Comparison of ENCODE assay signal across 26 mouse cellular contexts in genomic region chr14:121897773-121898172, GRCm38 (mm10). TPM values are rescaled to one million over a fixed set of nuclear protein-coding genes. Genes with fewer than 3 reads are reported as not detected.
DNase-seq lines count a peak whose midpoint lies in the region; TF ChIP-seq lines count a peak whose summit lies in the region.
"Had no signal": no experiment of that assay in that cellular context is flagged by ENCODE, and none has a peak within 500 bp of the region (broad histone marks: within the 10 kb centered on the region; RNA-seq: fewer than 3 reads in every experiment).

No protein-coding gene starts in this region.

- 0 out of 2 replicates have a peak, but pooled peaks cover 4% of the 10 kb centered on the region for H3K36me3 ChIP-seq in heart, embryonic 10.5 days
- no peaks in the 10 kb centered on the region for H3K36me3 ChIP-seq in thymus, adult 2 months (ENCODE audit: control insufficient read depth, insufficient read depth, low read length)
- no peaks in the 10 kb centered on the region for H3K36me3 ChIP-seq in small intestine, adult 2 months (ENCODE audit: control insufficient read depth, insufficient read depth, low read length)
- H3K36me3 ChIP-seq: forebrain, embryonic 15.5 days; heart, embryonic 13.5 days had no signal

- H3K4me1 ChIP-seq in heart, embryonic 10.5 days = peaks cover 43% of the 10 kb centered on the region
- peaks cover 21% of the 10 kb centered on the region for H3K4me1 ChIP-seq in thymus, adult 2 months (replicated peaks; ENCODE audit: control insufficient read depth, insufficient read depth, low read length)
- H3K4me1 ChIP-seq in small intestine, adult 2 months (ENCODE audit: control insufficient read depth, insufficient read depth, insufficient read length, low read length) = peaks cover 10% of the 10 kb centered on the region; the same call in 1 of the 2 replicates
- peaks cover 5% of the 10 kb centered on the region for H3K4me1 ChIP-seq in lung, adult 2 months (ENCODE audit: control insufficient read depth, insufficient read depth, low read length)
- H3K4me1 ChIP-seq: forebrain, embryonic 15.5 days had no signal

- no peak for TF ChIP-seq POLR2A in thymus, adult 2 months (IDR thresholded peaks at IDR 0.05; ENCODE audit: control insufficient read depth, extremely low read depth, insufficient read depth, low read length, poor library complexity)
- no peak for TF ChIP-seq POLR2A in small intestine, adult 2 months (IDR thresholded peaks at IDR 0.05; ENCODE audit: low read depth, low read length)
- TF ChIP-seq POLR2A in lung, adult 2 months (IDR thresholded peaks at IDR 0.05; ENCODE audit: borderline replicate concordance, extremely low read depth, low read depth, low read length) = no peak

- H3K27ac ChIP-seq in heart, embryonic 10.5 days = no peak overlapping the region
- H3K27ac ChIP-seq in thymus, adult 2 months (ENCODE audit: control insufficient read depth, insufficient read depth, low read length) = peak overlapping the region; percentile 7; the same call in 1 of the 2 replicates
- 0 out of 2 replicates have a peak overlapping the region, but pooled peaks have one; percentile 35 for H3K27ac ChIP-seq in small intestine, adult 2 months (ENCODE audit: insufficient read depth, low read depth, low read length)
- H3K27ac ChIP-seq: forebrain, embryonic 10.5 days; forebrain, embryonic 15.5 days; hindbrain, embryonic 14.5 days; hindbrain, postnatal 0 days had no signal

- no peak overlapping the region for H3K4me3 ChIP-seq in heart, embryonic 10.5 days
- no peak overlapping the region for H3K4me3 ChIP-seq in thymus, adult 2 months (ENCODE audit: control insufficient read depth, insufficient read depth, low read length)
- no peak overlapping the region for H3K4me3 ChIP-seq in small intestine, adult 2 months (ENCODE audit: low read depth, low read length)
- H3K4me3 ChIP-seq in lung, adult 2 months (replicated peaks; ENCODE audit: extremely low read depth, low read depth, low read length) = no peak overlapping the region
- H3K4me3 ChIP-seq: forebrain, embryonic 10.5 days; forebrain, embryonic 15.5 days; heart, embryonic 13.5 days had no signal

- 90% methylated on average over 2 of the region's 2 CpGs for WGBS in heart, embryonic 10.5 days
- WGBS in thymus, adult 2 months = 68% methylated on average over 2 of the region's 2 CpGs
- 96% methylated on average over 2 of the region's 2 CpGs for WGBS in small intestine, adult 2 months
- whole genome bisulfite sequencing in lung, adult 2 months = 72% methylated on average over 2 of the region's 2 CpGs

- no peaks in the 10 kb centered on the region for H3K9me3 ChIP-seq in heart, embryonic 10.5 days
- H3K9me3 ChIP-seq: forebrain, embryonic 10.5 days; forebrain, embryonic 15.5 days; heart, embryonic 13.5 days had no signal

- no peaks in the 10 kb centered on the region for H3K27me3 ChIP-seq in heart, embryonic 10.5 days (ENCODE audit: insufficient read depth, poor library complexity, severe bottlenecking)
- H3K27me3 ChIP-seq in thymus, adult 2 months (ENCODE audit: control insufficient read depth, insufficient read depth, low read length) = no peaks in the 10 kb centered on the region
- no peaks in the 10 kb centered on the region for H3K27me3 ChIP-seq in small intestine, adult 2 months (ENCODE audit: control insufficient read depth, insufficient read depth, low read length)
- H3K27me3 ChIP-seq: CH12.LX; forebrain, embryonic 15.5 days; heart, embryonic 13.5 days; Patski had no signal

- DNase-seq in heart, embryonic 10.5 days (ENCODE audit: low spot score) = peak; percentile 66
- no peak for DNase-seq in heart, adult 8-10 months (ENCODE audit: low spot score)
- DNase-seq in thymus, adult 2 months = no peak
- DNase-seq in thymus, postnatal 25 days = no peak
- DNase-seq in lung, adult 2 months = no peak
- DNase-seq: adrenal gland, adult 2 months; adrenal gland, postnatal 14 days; B cell, adult 2 months; cerebellum, adult 11 months; cerebellum, adult 8-10 months; cerebellum, postnatal 10 days; cerebellum, postnatal 36 days; gastrocnemius, postnatal 10 days; gastrocnemius, postnatal 36 days; heart, adult 11 months; heart, postnatal 14 days; heart, postnatal 4 days had no signal

- no peak for TF ChIP-seq CTCF in thymus, adult 2 months (IDR thresholded peaks at IDR 0.05; ENCODE audit: borderline replicate concordance, control insufficient read depth, extremely low read depth, insufficient read depth, low read length, poor library complexity)
- TF ChIP-seq CTCF in small intestine, adult 2 months (IDR thresholded peaks at IDR 0.05; ENCODE audit: extremely low read depth, insufficient read length, insufficient replicate concordance, low read depth, low read length) = no peak
- no peak for TF ChIP-seq CTCF in lung, adult 2 months (IDR thresholded peaks at IDR 0.05; ENCODE audit: insufficient read depth, low read length)

RNA-seq across cellular contexts. Expression of gene Gpr18, which starts 17.8 kb away (rescaled TPM):
- polyA plus RNA-seq in heart, embryonic 10.5 days (2016; fragmentation: Nextera tagmentation; extraction: Ambion mirVana) = 0.34 TPM in 1 of 2 replicates, not detected in the other
- under 1 TPM in 3 of 4 experiments, not detected in 1; 0.16 to 0.23 (median 0.19) TPM for total RNA-seq in heart, adult 8-10 months (2022)
- 24.8 and 32.8 TPM in 2 replicates for polyA plus RNA-seq in thymus, adult 2 months (2012; rRNA removed)
- polyA plus RNA-seq in small intestine, adult 2 months (2012; rRNA removed) = 5.6 and 7.5 TPM in 2 replicates
- polyA plus RNA-seq in lung, adult 2 months (2012; rRNA removed) = 5.6 and 8.3 TPM in 2 replicates
- total RNA-seq: gastrocnemius, postnatal 10 days; gastrocnemius, postnatal 36 days; heart, postnatal 4 days; hindbrain, postnatal 0 days had no signal
- polyA plus RNA-seq: G1E; heart, embryonic 13.5 days; hindbrain, embryonic 14.5 days; hindbrain, postnatal 0 days had no signal

RNA-seq across cellular contexts. Expression of gene Ubac2, which starts 19.4 kb away (rescaled TPM):
- 63.4 and 68.7 TPM in 2 replicates for polyA plus RNA-seq in heart, embryonic 10.5 days (2016; fragmentation: Nextera tagmentation; extraction: Ambion mirVana)
- total RNA-seq in heart, adult 8-10 months (2022) = 10 to 100 TPM; 30.4 to 31.5 (median 30.8) TPM
- 102 TPM in 2 replicates for polyA plus RNA-seq in thymus, adult 2 months (2012; rRNA removed)
- polyA plus RNA-seq in small intestine, adult 2 months (2012; rRNA removed) = 23.5 and 48.4 TPM in 2 replicates
- 37.7 and 47.1 TPM in 2 replicates for polyA plus RNA-seq in lung, adult 2 months (2012; rRNA removed)
